ENCODE assay signal across 8 mouse cellular contexts in the genomic region with DNA sequence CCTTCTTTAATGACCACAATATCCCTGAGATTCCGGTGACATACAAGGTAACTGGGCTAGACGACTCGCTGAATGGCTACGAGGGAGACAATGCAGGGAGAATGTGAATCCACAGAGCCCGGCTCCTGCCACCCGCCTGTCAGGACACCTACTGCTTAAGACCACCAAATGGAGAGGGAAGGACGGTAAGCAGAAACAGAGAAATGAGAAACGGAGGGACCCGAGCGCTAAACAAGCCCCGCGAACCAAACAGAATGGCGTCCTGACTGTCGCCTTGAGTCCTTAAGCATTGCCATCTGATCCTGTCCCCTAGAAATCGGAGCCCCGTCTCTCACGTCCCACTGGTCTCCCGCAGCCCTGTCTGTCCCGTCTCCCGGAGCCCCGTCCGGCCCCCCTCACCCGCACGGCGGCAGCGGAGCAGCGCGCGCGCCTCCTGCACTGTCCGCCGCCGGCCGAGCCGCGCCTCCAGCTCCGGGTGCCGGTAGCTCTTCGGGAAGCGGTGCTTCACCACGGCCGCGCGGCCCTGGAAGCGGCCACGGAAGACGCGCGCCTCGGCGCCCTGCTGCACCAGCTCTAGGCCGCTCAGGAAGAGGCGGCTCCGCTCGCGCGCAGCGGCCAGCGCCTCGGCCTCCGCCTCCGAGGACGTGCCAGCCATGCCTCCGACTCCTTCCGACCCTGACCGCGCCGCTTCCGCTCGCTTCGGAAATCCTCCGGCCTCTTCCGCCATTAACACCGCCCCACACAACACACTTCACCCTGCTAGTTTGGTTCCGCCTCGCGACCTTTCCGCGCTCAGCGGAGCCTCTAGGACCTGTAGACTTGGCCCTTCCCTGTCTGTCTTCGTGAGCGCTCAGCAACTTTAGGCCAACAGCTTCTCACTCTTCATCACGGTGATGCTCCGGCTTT. TPM values are rescaled to one million over a fixed set of nuclear protein-coding genes. Genes with fewer than 3 reads are reported as not detected.
A peak's percentile ranks its signal among the peaks of the same experiment; 100 is the strongest.
DNase-seq lines count a peak whose midpoint lies in the region; ATAC-seq and TF ChIP-seq lines count a peak whose summit lies in the region.

A gene (minus strand): TSS at position 677 of the 906 bp plus-strand sequence.

- peak within 1 kb of the TSS; percentile 64 to 85 (median 78) for H3K4me3 ChIP-seq in CH12.LX (replicated peaks in 1 of 3; ENCODE audit: low read depth in 2 of 3, low read length in 2 of 3, poor library complexity in 1 of 3)
- peak within 1 kb of the TSS; percentile 82 for H3K4me3 ChIP-seq in forebrain, embryonic 10.5 days
- peak within 1 kb of the TSS; percentile 79 to 92 for H3K4me3 ChIP-seq in heart, embryonic 14.5 days (ENCODE audit: control insufficient read depth in 1 of 2, insufficient read depth in 1 of 2, low read depth in 1 of 2, low read length in 2 of 2)
- H3K4me3 ChIP-seq in liver, embryonic 14.5 days (ENCODE audit: insufficient read depth in 1 of 2, low read depth in 2 of 2, low read length in 2 of 2) = peak within 1 kb of the TSS; percentile 66 to 96
- peak within 1 kb of the TSS; percentile 79 for H3K4me3 ChIP-seq in stomach, embryonic 15.5 days (replicated peaks)

- H3K36me3 ChIP-seq in CH12.LX (replicated peaks in 1 of 2; ENCODE audit: control insufficient read depth in 1 of 2, insufficient read depth in 1 of 2, low read length in 1 of 2) = peaks cover 15 to 30% of the 10 kb centered on the region in 2 experiments
- peaks cover 33% of the 10 kb centered on the region for H3K36me3 ChIP-seq in forebrain, embryonic 10.5 days (replicated peaks)
- H3K36me3 ChIP-seq in heart, embryonic 14.5 days (ENCODE audit: control insufficient read depth, insufficient read depth, low read length) = peaks cover 28% of the 10 kb centered on the region
- no peaks in the 10 kb centered on the region for H3K36me3 ChIP-seq in liver, embryonic 14.5 days (replicated peaks; ENCODE audit: control insufficient read depth, insufficient read depth, low read depth)
- H3K36me3 ChIP-seq in stomach, embryonic 15.5 days = peaks cover 21% of the 10 kb centered on the region

- no peak for TF ChIP-seq CTCF in CH12.LX (conservative IDR thresholded peaks at IDR 0.05 in 1 of 2, IDR thresholded peaks at IDR 0.05 in 1 of 2; ENCODE audit: low read depth in 2 of 2, low read length in 2 of 2)
- no peak for TF ChIP-seq CTCF in liver, embryonic 14.5 days (IDR thresholded peaks at IDR 0.05; ENCODE audit: low read depth)

- peak within 1 kb of the TSS; percentile 72 for H3K4me2 ChIP-seq in CH12.LX (ENCODE audit: insufficient read depth, low read depth, poor library complexity, severe bottlenecking)
- peak within 1 kb of the TSS; percentile 83 for H3K4me2 ChIP-seq in heart, embryonic 14.5 days (ENCODE audit: low read length)
- H3K4me2 ChIP-seq in liver, embryonic 14.5 days (ENCODE audit: low read depth) = peak within 1 kb of the TSS; percentile 67
- H3K4me2 ChIP-seq in stomach, embryonic 15.5 days = peak within 1 kb of the TSS; percentile 83

- DNase-seq in CH12.LX (ENCODE audit: extremely low read depth) = peak; percentile 76
- peak; percentile 55 for DNase-seq in c-Kit-positive CD71-negative TER-119-negative erythroid progenitor cells, embryonic 14.5 days (ENCODE audit: low read depth)
- peak; percentile 83 for DNase-seq in forebrain, embryonic 10.5 days (ENCODE audit: extremely low spot score, low spot score)
- peak; percentile 89 for DNase-seq in kidney, postnatal 10 days
- DNase-seq in liver, embryonic 14.5 days (ENCODE audit: low read depth in 3 of 3, low spot score in 3 of 3) = peak; percentile 42 to 47 (median 42)
- peak; percentile 81 for DNase-seq in neural tube, embryonic 10.5 days (ENCODE audit: extremely low spot score, low spot score)

- WGBS in forebrain, embryonic 10.5 days = under 1% methylated on average over 77 of the region's 84 CpGs
- WGBS in heart, embryonic 14.5 days = under 1% methylated on average over 74 of the region's 84 CpGs
- under 1% methylated on average over 79 of the region's 84 CpGs for WGBS in liver, embryonic 14.5 days (ENCODE audit: insufficient replicate concordance)
- under 1% methylated on average over 83 of the region's 84 CpGs for WGBS in stomach, embryonic 15.5 days

- peaks cover 22% of the 10 kb centered on the region for H3K27me3 ChIP-seq in CH12.LX (replicated peaks)
- H3K27me3 ChIP-seq in forebrain, embryonic 10.5 days (ENCODE audit: poor library complexity, severe bottlenecking) = no peaks in the 10 kb centered on the region
- no peaks in the 10 kb centered on the region for H3K27me3 ChIP-seq in heart, embryonic 14.5 days (ENCODE audit: control insufficient read depth, insufficient read depth, low read length)
- no peaks in the 10 kb centered on the region for H3K27me3 ChIP-seq in liver, embryonic 14.5 days (ENCODE audit: control insufficient read depth, insufficient read depth, low read length)
- no peaks in the 10 kb centered on the region for H3K27me3 ChIP-seq in stomach, embryonic 15.5 days (replicated peaks)

- TF ChIP-seq POLR2A in CH12.LX (IDR thresholded peaks at IDR 0.05; ENCODE audit: low read depth, low read length) = peak; percentile 76

- in situ Hi-C loops in CH12.LX (cut with MboI; ENCODE audit: low pct_ligation_motif_present, low pct_unique_long_range_greater_than_20kb, low sequenced_read_pairs) = no loop called here

- no peak for TF ChIP-seq EP300 in CH12.LX (IDR thresholded peaks at IDR 0.05; ENCODE audit: low read length)
- TF ChIP-seq EP300 in liver, embryonic 14.5 days (IDR thresholded peaks at IDR 0.05; ENCODE audit: low read depth) = no peak

- no peak within 1 kb of the TSS for H3K27ac ChIP-seq in CH12.LX (ENCODE audit: insufficient read depth, low read depth)
- peak within 1 kb of the TSS; percentile 91 for H3K27ac ChIP-seq in forebrain, embryonic 10.5 days
- peak within 1 kb of the TSS; percentile 75 to 76 for H3K27ac ChIP-seq in heart, embryonic 14.5 days (replicated peaks in 1 of 2; ENCODE audit: control insufficient read depth in 1 of 2, insufficient read depth in 1 of 2, low read depth in 2 of 2, low read length in 2 of 2)
- H3K27ac ChIP-seq in liver, embryonic 14.5 days = no peak within 1 kb of the TSS
- peak within 1 kb of the TSS; percentile 75 for H3K27ac ChIP-seq in stomach, embryonic 15.5 days

- dilution Hi-C loops in CH12.LX (cut with MboI; ENCODE audit: extremely low pct_ligation_motif_present, extremely low pct_unique_long_range_greater_than_20kb, low sequenced_read_pairs) = no loop called here

- TF ChIP-seq RAD21 in CH12.LX (IDR thresholded peaks at IDR 0.05; ENCODE audit: low read depth, low read length) = no peak

- peak within 1 kb of the TSS; percentile 73 for H3K9ac ChIP-seq in CH12.LX (ENCODE audit: insufficient read depth, low read depth)
- peak within 1 kb of the TSS; percentile 91 for H3K9ac ChIP-seq in heart, embryonic 14.5 days (ENCODE audit: low read length)
- H3K9ac ChIP-seq in liver, embryonic 14.5 days (replicated peaks) = peak within 1 kb of the TSS; percentile 56
- peak within 1 kb of the TSS; percentile 61 for H3K9ac ChIP-seq in stomach, embryonic 15.5 days

- peaks cover 10% of the 10 kb centered on the region for H3K9me3 ChIP-seq in CH12.LX (replicated peaks; ENCODE audit: low read length)
- no peaks in the 10 kb centered on the region for H3K9me3 ChIP-seq in forebrain, embryonic 10.5 days
- H3K9me3 ChIP-seq in heart, embryonic 14.5 days (ENCODE audit: control insufficient read depth, low read length) = no peaks in the 10 kb centered on the region
- H3K9me3 ChIP-seq in liver, embryonic 14.5 days (ENCODE audit: control insufficient read depth, low read length) = no peaks in the 10 kb centered on the region
- no peaks in the 10 kb centered on the region for H3K9me3 ChIP-seq in stomach, embryonic 15.5 days

- peak; percentile 82 for ATAC-seq in heart, embryonic 14.5 days (ENCODE audit: insufficient number of reproducible peaks, insufficient read depth, low FRiP score, low read depth)
- ATAC-seq in liver, embryonic 14.5 days (ENCODE audit: insufficient read depth) = peak; percentile 84
- ATAC-seq in stomach, embryonic 15.5 days (ENCODE audit: insufficient read depth, low FRiP score, low read depth) = peak; percentile 88

- peaks cover 3 to 17% of the 10 kb centered on the region in 2 experiments; a peak in 3 of 4 replicates for H3K4me1 ChIP-seq in CH12.LX (ENCODE audit: control insufficient read depth in 1 of 2, insufficient read depth in 2 of 2)
- peaks cover 39% of the 10 kb centered on the region for H3K4me1 ChIP-seq in forebrain, embryonic 10.5 days
- H3K4me1 ChIP-seq in heart, embryonic 14.5 days (ENCODE audit: control insufficient read depth in 2 of 2, insufficient read depth in 2 of 2, low read length in 2 of 2) = peaks cover 4 to 11% of the 10 kb centered on the region in 2 experiments
- H3K4me1 ChIP-seq in liver, embryonic 14.5 days (replicated peaks; ENCODE audit: control insufficient read depth in 2 of 2, insufficient read depth in 2 of 2, low read length in 1 of 2) = peaks cover 0 to 4% of the 10 kb centered on the region in 2 experiments; a peak in 2 of 4 replicates
- H3K4me1 ChIP-seq in stomach, embryonic 15.5 days = peaks cover 9% of the 10 kb centered on the region; the same call in 1 of the 2 replicates

- H3K79me2 ChIP-seq in CH12.LX (replicated peaks; ENCODE audit: control insufficient read depth, extremely low read depth, insufficient read depth, poor library complexity, severe bottlenecking) = peaks cover 5% of the 10 kb centered on the region; the same call in 1 of the 2 replicates

TF ChIP-seq in CH12.LX, 34 proteins besides CTCF, POLR2A, EP300 and RAD21 (continues in another document):
- TF ChIP-seq HCFC1 (IDR thresholded peaks at IDR 0.05; ENCODE audit: low read depth, low read length) (peak; percentile 88), ZMIZ1 (IDR thresholded peaks at IDR 0.05; ENCODE audit: low read depth, low read length) (peak; percentile 49; the same call in 1 of the 2 replicates), ELF1 (IDR thresholded peaks at IDR 0.05; ENCODE audit: low read depth, low read length) (peak; percentile 85), ZC3H11A (IDR thresholded peaks at IDR 0.05; ENCODE audit: low read depth, low read length) (no peak), MAX (IDR thresholded peaks at IDR 0.05; ENCODE audit: low read length) (peak; percentile 60; the same call in 1 of the 2 replicates), TBP (conservative IDR thresholded peaks at IDR 0.05; ENCODE audit: low read depth, low read length) (peak; percentile 88), UBTF (IDR thresholded peaks at IDR 0.05; ENCODE audit: low read depth, low read length) (peak; percentile 69; the same call in 1 of the 2 replicates), CHD2 (IDR thresholded peaks at IDR 0.05; ENCODE audit: low read length) (no peak)

RNA-seq across cellular contexts. Expression of the gene that starts here (rescaled TPM):
- total RNA-seq in CH12.LX (2012; rRNA removed) (17.5 and 20.3 TPM in 2 replicates), CH12.LX (2014; rRNA removed) (12.1 and 13.0 TPM in 2 replicates)
- 14.8 and 16.0 TPM in 2 replicates for polyA plus RNA-seq in CH12.LX (2012; ENCODE audit: insufficient read length, low read depth)
- 55.3 and 59.3 TPM in 2 replicates for polyA plus RNA-seq in forebrain, embryonic 10.5 days (2016; fragmentation: Nextera tagmentation; extraction: Ambion mirVana)
- 21.4 and 22.7 TPM in 2 replicates for polyA plus RNA-seq in heart, embryonic 14.5 days (2014; fragmentation: Nextera tagmentation; extraction: Ambion mirVana)
- 5.4 and 7.4 TPM in 2 replicates for polyA plus RNA-seq in liver, embryonic 14.5 days (2012; rRNA removed)
- 7.8 and 8.8 TPM in 2 replicates for polyA plus RNA-seq in liver, embryonic 14.5 days (2014; fragmentation: Nextera tagmentation; extraction: Ambion mirVana)
- 32.7 and 32.8 TPM in 2 replicates for polyA plus RNA-seq in stomach, embryonic 15.5 days (2015; fragmentation: Nextera tagmentation; extraction: Ambion mirVana)

Comparison
In these comparisons a context has a peak if more than half of its experiments do, and no peak if none do; other contexts are left out.
1. H3K27ac ChIP-seq: peak in forebrain, embryonic 10.5 days (single experiment), heart, embryonic 14.5 days (2 of 2) and stomach, embryonic 15.5 days (single experiment); none in CH12.LX (single experiment) and liver, embryonic 14.5 days (single experiment).
2. Peak in every context shown above with its lines, with median percentiles within 50 percentile points of each other: DNase-seq, H3K4me2 ChIP-seq, H3K4me3 ChIP-seq, H3K9ac ChIP-seq and ATAC-seq.